Mouse (Mus musculus): ENCODE results near the gene Synpo2. TPM values are rescaled to one million over a fixed set of nuclear protein-coding genes. Genes with fewer than 3 reads are reported as not detected.

The Synpo2 gene
- total RNA-seq, 4 experiments from 2014 or later: 4.5 to 6.0 (median 5.7) TPM

GRCm38 (mm10) chr3:123034752-123035151 is 201.2 kb downstream of the Synpo2 start, which contains the start of gene Myoz2:
Myoz2 (minus strand) TSS chr3:123035015.
- no peak for DNase-seq (ENCODE audit: low spot score in 2 of 2)

DNA sequence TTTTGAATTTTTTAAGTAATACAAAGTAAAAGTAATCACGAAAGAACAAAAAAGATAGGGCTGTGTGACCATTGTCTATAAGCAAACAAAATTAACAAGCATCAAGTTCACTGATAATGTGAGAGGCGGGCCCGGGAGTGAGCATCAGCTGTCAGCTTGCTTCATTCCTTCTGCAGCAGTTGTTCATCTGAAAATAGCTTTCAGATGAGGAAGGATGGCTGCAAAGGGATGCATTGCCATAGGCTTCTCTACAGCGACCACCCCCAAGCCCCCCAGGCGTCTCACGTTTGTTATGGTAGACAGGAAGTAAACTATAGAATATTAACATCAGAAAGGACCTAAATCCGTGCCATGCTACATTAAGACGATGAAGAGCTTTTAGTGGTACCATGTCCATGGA is 202.1 kb downstream of the Synpo2 start:
- DNase-seq (ENCODE audit: low spot score in 2 of 2): no peak

Other genes with a start within 250 kb of the Synpo2 start
- 1 to 10 TPM in 2 of 4 experiments, under 1 TPM in 1, not detected in 1; 0.96 to 1.7 (median 1.3) TPM for gene Myoz2, start 201.1 kb downstream of the Synpo2 start, total RNA-seq (2022)
- gene Sec24d, start 31.3 kb upstream of the Synpo2 start, total RNA-seq (2022): 10 to 100 TPM; 21.0 to 29.2 (median 27.2) TPM
- 10 to 100 TPM; 14.2 to 16.3 (median 15.8) TPM for gene Mettl14, start 150.0 kb upstream of the Synpo2 start, total RNA-seq (2022)
- gene Prss12, start 210.8 kb upstream of the Synpo2 start, total RNA-seq (2022): 10 to 100 TPM; 13.4 to 15.1 (median 14.3) TPM

All from layer of hippocampus, adult 8-10 months (tissue).